1 mouse cellular context compared by ENCODE assay signal in the genomic region with DNA sequence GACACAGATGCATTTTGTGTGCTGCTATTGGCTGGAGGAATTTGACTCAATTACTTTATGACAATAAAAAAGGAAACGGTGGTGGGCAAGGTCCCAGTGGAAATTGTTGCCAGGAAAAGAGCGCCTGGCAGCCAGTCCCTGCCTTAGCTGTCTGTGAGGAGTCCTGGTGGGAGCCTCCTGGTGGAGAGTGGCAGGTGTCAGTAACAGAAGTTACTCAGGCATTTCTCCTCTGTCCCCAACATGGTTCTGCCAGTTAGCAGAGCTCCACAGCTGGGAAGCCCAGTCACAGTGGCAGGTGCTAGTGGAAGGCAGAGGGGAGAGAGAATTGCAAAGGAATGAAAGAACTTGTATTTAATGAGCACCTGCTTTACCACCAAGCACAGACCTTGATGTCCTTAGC.
TF ChIP-seq lines count a peak whose summit lies in the region.

No protein-coding gene starts in this region.

TF ChIP-seq in myocyte, 11 proteins besides CTCF, POLR2A, EP300 and RAD21 (continued from another document):
- TF ChIP-seq MYOD1 (IDR thresholded peaks at IDR 0.05; ENCODE audit: control insufficient read depth in 1 of 3, insufficient read length in 2 of 3, low read depth in 2 of 3) (peak in 2 of 3 experiments; percentile 65 to 67), SRF (IDR thresholded peaks at IDR 0.05; ENCODE audit: control insufficient read depth, insufficient read length, low read depth) (no peak), MYOG (IDR thresholded peaks at IDR 0.05; ENCODE audit: control insufficient read depth in 1 of 3, insufficient read depth in 1 of 3, insufficient read length in 2 of 3, low read depth in 2 of 3) (peak in 1 of 3 experiments; percentile 53), CEBPB (IDR thresholded peaks at IDR 0.05; ENCODE audit: insufficient read depth, poor library complexity, severe bottlenecking) (no peak)
